Mouse (Mus musculus) liver, postnatal 0 days (tissue): ENCODE measurements around the gene Rab11fip3. TPM values are rescaled to one million over a fixed set of nuclear protein-coding genes. Genes with fewer than 3 reads are reported as not detected.

Source experiments
- ATAC-seq: fragments of 200-750 bp; cut with Nextera tagmentation; 2 replicates; pipeline ENCODE4 v1.8.0; 2017; ENCODE audit warnings: mild to moderate bottlenecking, moderate library complexity
- DNase-seq: peaks from one replicate; pipeline ENCODE4 v3.0.0-alpha.2; 2016
- H3K27ac ChIP-seq: fragments of 300-500 bp; sonication (generic); 2 replicates; pipeline ENCODE4 v1.5.1; 2014; ENCODE audit warnings: antibody characterized with exemption, moderate library complexity, mild to moderate bottlenecking, low read depth
- H3K27me3 ChIP-seq: fragments of 300-500 bp; sonication (generic); 2 replicates; pipeline ENCODE4 v1.6.1; 2014; ENCODE audit warnings: low read length, control low read depth, mixed read lengths; ENCODE audit not compliant: insufficient read depth
- H3K36me3 ChIP-seq: fragments of 300-500 bp; sonication (generic); replicated peaks from 2 replicates; pipeline ENCODE4 v1.6.1; 2014; ENCODE audit warnings: mild to moderate bottlenecking, control low read depth, low read length, moderate library complexity, mixed read lengths; ENCODE audit not compliant: insufficient read depth
- H3K4me1 ChIP-seq: fragments of 300-500 bp; sonication (generic); 2 replicates; pipeline ENCODE4 v1.6.1; 2014; ENCODE audit warnings: antibody characterized with exemption, mild to moderate bottlenecking, control low read depth; ENCODE audit not compliant: insufficient read depth
- H3K4me2 ChIP-seq: fragments of 300-500 bp; sonication (generic); 2 replicates; pipeline ENCODE4 v1.6.1; 2014; ENCODE audit warnings: low read depth, mild to moderate bottlenecking, low read length, moderate library complexity, mixed read lengths
- H3K4me3 ChIP-seq: fragments of 300-500 bp; sonication (generic); 2 replicates; pipeline ENCODE4 v1.5.1; 2014; ENCODE audit warnings: low read depth, low read length
- H3K9ac ChIP-seq: fragments of 300-500 bp; sonication (generic); replicated peaks from 2 replicates; pipeline ENCODE4 v1.6.1; 2014; ENCODE audit warnings: mild to moderate bottlenecking, moderate library complexity
- H3K9me3 ChIP-seq: fragments of 300-500 bp; sonication (generic); 2 replicates; pipeline ENCODE4 v1.6.1; 2016; ENCODE audit warnings: mild to moderate bottlenecking, control low read depth, low read length, mixed read lengths
- CTCF ChIP-seq: sonication (generic); IDR thresholded peaks from 2 replicates; pipeline ENCODE4 v1.5.1; 2016; ENCODE audit warnings: antibody characterized with exemption, low read depth
- EP300 ChIP-seq: IDR thresholded peaks from 2 replicates; pipeline ENCODE4 v1.6.1; 2016; ENCODE audit warnings: antibody characterized with exemption, low read depth, mild to moderate bottlenecking
- WGBS: fragments of 180-500 bp; shearing (Covaris S2); extraction: QIAGEN DNeasy Blood & Tissue Kit; methylation state at CpG from one replicate; pipeline ENCODE4 v1.1.7; 2014; ENCODE audit not compliant: insufficient replicate concordance; 5-methylcytosine and 5-hydroxymethylcytosine counted together
- polyA plus RNA-seq: library from polyadenylated mRNA; unstranded; fragments of >200 nt; fragmentation: Nextera tagmentation; extraction: Ambion mirVana; gene quantifications from 2 replicates; pipeline ENCODE4 v1.2.1, GENCODE M21; 2015

Gene Rab11fip3
- polyA plus RNA-seq, 1 experiment from 2014 or later = 1.7 TPM

DNA sequence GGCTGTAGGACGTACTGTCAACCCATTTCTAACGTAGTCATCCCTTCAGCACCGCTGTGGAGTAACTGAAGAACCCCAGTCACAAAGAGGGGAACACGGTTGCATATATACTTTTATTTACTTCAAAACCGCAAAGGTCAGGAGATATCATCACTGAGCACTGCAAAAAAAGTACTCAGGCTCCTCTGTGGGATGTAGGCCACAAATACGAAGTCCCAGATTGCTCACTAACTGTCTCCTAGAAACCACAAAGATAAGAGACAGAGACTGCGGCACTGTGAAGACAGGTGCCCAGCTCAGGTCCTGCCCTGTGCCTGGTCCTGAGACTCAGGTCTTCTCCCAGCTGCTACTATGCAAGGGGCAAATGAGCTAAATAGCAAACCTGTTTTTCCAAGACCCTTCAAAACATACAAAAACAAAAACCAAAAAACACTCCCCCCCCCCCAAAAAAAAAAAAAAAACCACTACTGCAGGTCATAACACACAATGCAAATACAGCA, 48.5 kb downstream of the Rab11fip3 start:
- no peaks in the 10 kb centered on the region for H3K36me3 ChIP-seq
- H3K27ac ChIP-seq = no peak overlapping the region
- no peak overlapping the region for H3K4me2 ChIP-seq
- H3K9ac ChIP-seq = no peak overlapping the region
- no peaks in the 10 kb centered on the region for H3K9me3 ChIP-seq
- no peaks in the 10 kb centered on the region for H3K27me3 ChIP-seq
- no peak overlapping the region for H3K4me3 ChIP-seq
- peaks cover 9% of the 10 kb centered on the region for H3K4me1 ChIP-seq
- no peak for TF ChIP-seq EP300
- TF ChIP-seq CTCF = no peak
- WGBS = 58% methylated on average over 7 of the region's 7 CpGs
- ATAC-seq (no peak), DNase-seq (no peak)

DNA sequence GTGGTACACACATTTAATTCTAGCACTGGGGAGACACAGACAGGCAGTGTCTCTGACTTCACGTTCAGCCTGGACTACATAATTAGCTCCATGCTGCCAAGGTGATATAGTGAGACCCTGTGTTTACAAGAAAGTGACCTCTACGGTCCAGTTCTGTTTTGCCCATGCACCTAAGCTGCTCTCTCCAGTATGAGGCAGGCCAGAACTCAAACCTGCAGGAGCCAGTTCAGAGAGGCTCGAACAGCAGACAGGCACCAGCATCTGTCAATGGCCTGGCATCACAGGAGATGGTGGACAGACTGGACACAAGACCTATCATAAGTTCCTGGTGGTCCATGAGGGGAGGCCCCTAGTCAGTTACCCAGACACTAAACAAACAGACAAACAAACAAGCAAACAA, 51.0 kb downstream of the Rab11fip3 start:
- Histone ChIP-seq H3K27me3 (no peaks in the 10 kb centered on the region), H3K36me3 (no peaks in the 10 kb centered on the region; the same call in 1 of the 2 replicates), H3K4me2 (no peak overlapping the region), H3K4me1 (peaks cover 9% of the 10 kb centered on the region), H3K27ac (no peak overlapping the region), H3K9ac (no peak overlapping the region), H3K9me3 (no peaks in the 10 kb centered on the region), H3K4me3 (no peak overlapping the region)
- no peak for TF ChIP-seq CTCF
- TF ChIP-seq EP300 = no peak
- 72% methylated on average over 3 of the region's 3 CpGs for WGBS
- ATAC-seq = no peak
- no peak for DNase-seq

DNA sequence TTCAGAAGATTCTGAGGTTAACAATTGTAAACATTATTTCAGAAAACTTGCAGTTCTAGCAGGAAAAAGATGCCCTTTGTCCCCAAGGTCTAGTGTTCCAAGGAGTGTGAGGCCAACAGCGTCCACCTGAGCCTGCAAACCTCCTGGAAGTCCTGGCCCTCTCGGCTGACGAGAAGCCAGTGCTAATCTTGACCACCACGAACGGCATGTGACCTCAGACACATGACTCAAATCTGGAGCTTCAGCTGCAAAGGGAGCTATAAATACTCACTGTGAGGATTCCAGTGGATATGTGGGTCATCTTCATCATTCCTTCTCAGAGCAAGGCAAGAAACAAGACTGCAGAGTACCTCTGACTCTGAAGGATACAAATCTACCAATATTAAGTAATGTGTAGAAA, 51.4 kb downstream of the Rab11fip3 start:
- Histone ChIP-seq H3K4me2 (no peak overlapping the region), H3K27me3 (no peaks in the 10 kb centered on the region), H3K4me1 (peaks cover 9% of the 10 kb centered on the region), H3K27ac (no peak overlapping the region), H3K9ac (no peak overlapping the region), H3K4me3 (no peak overlapping the region), H3K36me3 (no peaks in the 10 kb centered on the region; the same call in 1 of the 2 replicates), H3K9me3 (no peaks in the 10 kb centered on the region)
- WGBS = 60% methylated on average over 5 of the region's 5 CpGs
- TF ChIP-seq EP300 = no peak
- no peak for TF ChIP-seq CTCF
- DNase-seq (no peak), ATAC-seq (no peak)

DNA sequence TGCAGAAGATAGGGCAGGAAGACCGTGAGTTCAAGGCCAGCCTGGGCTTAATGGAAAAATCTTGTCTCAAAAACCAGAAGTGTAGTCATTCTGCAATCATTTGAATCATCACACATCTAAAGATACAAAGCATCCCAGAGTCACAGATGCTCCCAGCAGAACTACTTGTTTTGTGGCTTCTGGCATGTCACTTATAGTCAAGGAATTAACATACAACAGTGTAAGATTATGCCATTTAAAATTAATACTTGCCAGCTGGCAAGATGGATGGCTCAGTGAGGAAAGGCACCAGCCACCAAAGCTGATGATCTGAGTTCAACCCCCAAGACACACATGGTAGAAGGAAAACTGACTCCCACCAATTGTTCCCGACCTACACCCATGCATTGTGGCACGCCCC, 52.3 kb downstream of the Rab11fip3 start:
- no peak for DNase-seq
- H3K27me3 ChIP-seq = no peaks in the 10 kb centered on the region
- H3K27ac ChIP-seq = no peak overlapping the region
- no peak overlapping the region for H3K4me3 ChIP-seq
- H3K4me2 ChIP-seq = no peak overlapping the region
- peaks cover 6% of the 10 kb centered on the region for H3K4me1 ChIP-seq
- H3K9ac ChIP-seq = no peak overlapping the region
- WGBS = 62% methylated on average over 3 of the region's 3 CpGs
- no peak for ATAC-seq
- no peaks in the 10 kb centered on the region for H3K9me3 ChIP-seq
- no peaks in the 10 kb centered on the region; the same call in 1 of the 2 replicates for H3K36me3 ChIP-seq
- TF ChIP-seq CTCF (no peak), EP300 (no peak)

DNA sequence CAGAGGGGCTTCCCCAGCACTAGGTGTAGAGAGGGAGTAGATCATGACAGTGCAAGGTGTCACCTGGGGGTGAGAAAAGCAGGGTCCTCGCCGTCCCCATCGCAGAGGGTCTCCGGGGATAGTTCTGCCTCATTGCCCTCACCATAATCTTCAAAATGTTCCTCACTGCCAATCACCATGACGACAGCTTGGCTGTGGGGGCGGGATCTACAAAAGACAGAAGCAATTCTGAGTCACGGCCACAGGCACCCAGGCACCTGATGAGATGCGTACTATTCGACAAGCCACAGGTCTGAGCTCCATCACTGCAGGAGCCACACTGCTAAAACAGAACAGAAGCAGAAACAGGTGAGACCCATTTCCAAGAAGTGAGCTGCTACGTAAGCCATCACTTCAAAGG, 55.6 kb downstream of the Rab11fip3 start:
- ATAC-seq = no peak
- DNase-seq = no peak
- Histone ChIP-seq H3K27me3 (no peaks in the 10 kb centered on the region), H3K9ac (no peak overlapping the region), H3K36me3 (no peaks in the 10 kb centered on the region; the same call in none of the 2 replicates), H3K4me1 (peaks cover 9% of the 10 kb centered on the region), H3K4me3 (no peak overlapping the region), H3K27ac (no peak overlapping the region), H3K4me2 (no peak overlapping the region), H3K9me3 (no peaks in the 10 kb centered on the region)
- WGBS = 74% methylated on average over 10 of the region's 10 CpGs
- TF ChIP-seq EP300 (no peak), CTCF (no peak)

DNA sequence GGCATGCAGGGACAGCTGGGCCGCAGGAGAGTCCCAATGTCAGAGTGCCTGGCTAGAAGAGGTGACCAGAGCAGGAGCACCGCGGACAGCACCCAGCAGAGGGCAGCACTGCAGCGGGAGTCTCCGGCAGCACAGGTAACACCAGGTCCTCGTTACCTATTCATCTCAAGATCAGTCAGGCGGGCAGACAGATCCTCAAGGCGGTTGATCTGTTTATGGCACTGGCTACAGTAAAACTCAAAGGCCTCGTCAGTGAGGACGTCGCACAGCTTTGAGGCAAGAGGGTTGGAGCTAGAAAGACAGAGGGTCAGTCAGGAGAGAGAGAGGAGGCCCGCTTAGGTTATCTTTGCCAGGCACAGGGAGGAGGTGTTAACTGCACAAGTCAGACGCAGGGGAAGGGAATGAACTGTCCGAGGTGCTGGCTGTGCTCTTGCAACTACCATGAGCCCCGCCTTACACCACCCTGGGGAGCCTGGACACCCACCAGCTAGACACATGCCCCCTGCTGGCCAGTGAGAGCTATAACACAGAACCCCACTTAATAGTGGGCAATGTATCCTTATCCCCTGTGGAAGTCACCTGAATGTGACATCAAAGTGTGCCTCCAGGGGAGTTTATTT, 57.4 kb downstream of the Rab11fip3 start:
- H3K27me3 ChIP-seq = no peaks in the 10 kb centered on the region
- ATAC-seq (peak; percentile 95), DNase-seq (peak; percentile 89)
- no peak overlapping the region for H3K9ac ChIP-seq
- H3K4me1 ChIP-seq = peaks cover 9% of the 10 kb centered on the region
- no peak overlapping the region for H3K27ac ChIP-seq
- H3K9me3 ChIP-seq = no peaks in the 10 kb centered on the region
- TF ChIP-seq CTCF = peak; percentile 89
- TF ChIP-seq EP300 = peak; percentile 41; the same call in 1 of the 2 replicates
- peak overlapping the region; percentile 27 for H3K4me3 ChIP-seq
- WGBS = 6% methylated on average over 15 of the region's 15 CpGs
- H3K4me2 ChIP-seq = peak overlapping the region; percentile 67
- H3K36me3 ChIP-seq = no peaks in the 10 kb centered on the region; the same call in none of the 2 replicates
